In the genomic region with DNA sequence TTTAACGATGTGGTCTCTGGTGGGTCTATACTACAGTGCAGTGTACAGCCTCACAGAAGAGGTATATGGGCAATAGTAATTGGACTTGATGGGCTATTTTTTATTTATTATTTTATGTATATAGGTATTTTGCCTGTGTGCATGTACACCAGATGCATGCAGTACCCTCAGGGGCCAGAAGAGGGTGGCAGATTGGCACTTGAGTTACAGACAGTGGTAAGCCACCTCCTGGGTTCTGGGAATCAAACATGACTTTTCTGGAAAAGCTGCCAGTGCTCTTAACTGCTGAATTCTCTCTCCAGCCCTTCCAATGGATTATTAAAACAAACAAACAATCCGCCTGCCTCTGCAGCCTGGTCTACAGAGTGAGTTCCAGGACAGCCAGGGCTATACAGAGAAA, we compare ENCODE assay signal across 10 mouse cellular contexts. TPM values are rescaled to one million over a fixed set of nuclear protein-coding genes. Genes with fewer than 3 reads are reported as not detected.
DNase-seq lines count a peak whose midpoint lies in the region; ATAC-seq and TF ChIP-seq lines count a peak whose summit lies in the region.
"Had no signal": no experiment of that assay in that cellular context is flagged by ENCODE, and none has a peak within 500 bp of the region (broad histone marks: within the 10 kb centered on the region; RNA-seq: fewer than 3 reads in every experiment).

No protein-coding gene starts in this region.

- no peak overlapping the region for H3K9ac ChIP-seq in forebrain, embryonic 11.5 days (ENCODE audit: low read length)
- H3K9ac ChIP-seq in forebrain, embryonic 12.5 days, result no peak overlapping the region
- H3K9ac ChIP-seq in lung, embryonic 14.5 days, result no peak overlapping the region
- H3K9ac ChIP-seq: embryonic facial prominence, embryonic 12.5 days; liver, embryonic 15.5 days had no signal

- no peak overlapping the region for H3K4me3 ChIP-seq in forebrain, embryonic 11.5 days (ENCODE audit: low read depth, low read length)
- no peak overlapping the region for H3K4me3 ChIP-seq in forebrain, embryonic 12.5 days (replicated peaks)
- no peak overlapping the region for H3K4me3 ChIP-seq in lung, embryonic 14.5 days (ENCODE audit: low read depth, low read length)
- H3K4me3 ChIP-seq: embryonic facial prominence, embryonic 12.5 days; liver, embryonic 15.5 days had no signal

- H3K4me2 ChIP-seq in forebrain, embryonic 11.5 days (ENCODE audit: low read depth, low read length, severe bottlenecking), result no peak overlapping the region
- H3K4me2 ChIP-seq in forebrain, embryonic 12.5 days, result no peak overlapping the region
- no peak overlapping the region for H3K4me2 ChIP-seq in lung, embryonic 14.5 days
- H3K4me2 ChIP-seq: embryonic facial prominence, embryonic 12.5 days; liver, embryonic 15.5 days had no signal

- no peaks in the 10 kb centered on the region for H3K27me3 ChIP-seq in forebrain, embryonic 11.5 days (ENCODE audit: control insufficient read depth, insufficient read depth, low read length)
- H3K27me3 ChIP-seq in forebrain, embryonic 12.5 days, result no peaks in the 10 kb centered on the region
- no peaks in the 10 kb centered on the region for H3K27me3 ChIP-seq in lung, embryonic 14.5 days (ENCODE audit: insufficient read depth, low read length)
- H3K27me3 ChIP-seq: embryonic facial prominence, embryonic 12.5 days; liver, embryonic 15.5 days had no signal

- H3K4me1 ChIP-seq in forebrain, embryonic 11.5 days (replicated peaks; ENCODE audit: control insufficient read depth, insufficient read depth, low read length), result no peaks in the 10 kb centered on the region
- no peaks in the 10 kb centered on the region for H3K4me1 ChIP-seq in forebrain, embryonic 12.5 days
- no peaks in the 10 kb centered on the region for H3K4me1 ChIP-seq in lung, embryonic 14.5 days (ENCODE audit: insufficient read depth)
- H3K4me1 ChIP-seq: embryonic facial prominence, embryonic 12.5 days; liver, embryonic 15.5 days had no signal

- no peaks in the 10 kb centered on the region for H3K36me3 ChIP-seq in forebrain, embryonic 11.5 days (ENCODE audit: control insufficient read depth, insufficient read depth, low read length)
- H3K36me3 ChIP-seq in forebrain, embryonic 12.5 days (replicated peaks), result no peaks in the 10 kb centered on the region
- H3K36me3 ChIP-seq in lung, embryonic 14.5 days (ENCODE audit: insufficient read depth), result no peaks in the 10 kb centered on the region
- H3K36me3 ChIP-seq: embryonic facial prominence, embryonic 12.5 days; liver, embryonic 15.5 days had no signal

- WGBS in forebrain, embryonic 11.5 days, result 75% methylated on average over 2 of the region's 2 CpGs
- 75% methylated on average over 2 of the region's 2 CpGs for WGBS in forebrain, embryonic 12.5 days
- 68% methylated on average over 2 of the region's 2 CpGs for WGBS in lung, embryonic 14.5 days

- H3K9me3 ChIP-seq in forebrain, embryonic 11.5 days (ENCODE audit: control insufficient read depth, low read length), result no peaks in the 10 kb centered on the region
- no peaks in the 10 kb centered on the region for H3K9me3 ChIP-seq in forebrain, embryonic 12.5 days
- no peaks in the 10 kb centered on the region for H3K9me3 ChIP-seq in lung, embryonic 14.5 days (ENCODE audit: low read depth, low read length)
- H3K9me3 ChIP-seq: embryonic facial prominence, embryonic 12.5 days; liver, embryonic 15.5 days had no signal

- DNase-seq in forebrain, embryonic 11.5 days (ENCODE audit: low spot score), result peak; percentile 59
- DNase-seq in lung, embryonic 14.5 days, result peak; percentile 43
- DNase-seq in lung, adult 18-20 months, result no peak
- peak; percentile 36 for DNase-seq in embryo, embryonic 10.5 days (ENCODE audit: low spot score)
- peak; percentile 31 for DNase-seq in retina, postnatal 1 day
- no peak for DNase-seq in adrenal gland, postnatal 4 days (ENCODE audit: low spot score in 2 of 2)

- H3K27ac ChIP-seq in forebrain, embryonic 11.5 days (ENCODE audit: low read depth, low read length), result no peak overlapping the region
- no peak overlapping the region for H3K27ac ChIP-seq in forebrain, embryonic 12.5 days
- H3K27ac ChIP-seq in lung, embryonic 14.5 days (ENCODE audit: low read depth), result no peak overlapping the region
- H3K27ac ChIP-seq: embryonic facial prominence, embryonic 12.5 days; liver, embryonic 15.5 days had no signal

- ATAC-seq in forebrain, embryonic 11.5 days (replicated peaks; ENCODE audit: low FRiP score), result no peak
- no peak for ATAC-seq in forebrain, embryonic 12.5 days (ENCODE audit: low FRiP score)
- no peak for ATAC-seq in lung, embryonic 14.5 days (ENCODE audit: insufficient read depth)
- ATAC-seq in monocyte, adult 5-6 weeks (replicated peaks; ENCODE audit: insufficient number of reproducible peaks, low FRiP score, low TSS enrichment, poor library complexity, severe bottlenecking), result no peak

- peak; percentile 41 for TF ChIP-seq CTCF in lung, embryonic 14.5 days (IDR thresholded peaks at IDR 0.05; ENCODE audit: low read depth)

RNA-seq across cellular contexts. Expression of a gene that starts 10.4 kb away (rescaled TPM):
- polyA plus RNA-seq in forebrain, embryonic 11.5 days (2014; fragmentation: Nextera tagmentation; extraction: Ambion mirVana), result 5.8 and 6.7 TPM in 2 replicates
- 3.0 and 3.3 TPM in 2 replicates for polyA plus RNA-seq in forebrain, embryonic 12.5 days (2016; fragmentation: Nextera tagmentation; extraction: Ambion mirVana)
- 1.9 and 2.2 TPM in 2 replicates for polyA plus RNA-seq in lung, embryonic 14.5 days (2014; fragmentation: Nextera tagmentation; extraction: Ambion mirVana)
- total RNA-seq in adrenal gland, postnatal 4 days (2021), result 1 to 10 TPM; 6.2 to 8.0 TPM
- 52.0 to 91.2 TPM (median 90.6 TPM) in 3 replicates for total RNA-seq in monocyte, adult 5-6 weeks (2017)

RNA-seq across cellular contexts. Expression of a gene that starts 25.3 kb away (rescaled TPM):
- 0.39 TPM in 1 of 2 replicates, not detected in the other for polyA plus RNA-seq in forebrain, embryonic 11.5 days (2014; fragmentation: Nextera tagmentation; extraction: Ambion mirVana)
- polyA plus RNA-seq in forebrain, embryonic 12.5 days (2016; fragmentation: Nextera tagmentation; extraction: Ambion mirVana), result not detected in 2 replicates
- 0.12 and 0.29 TPM in 2 replicates for polyA plus RNA-seq in lung, embryonic 14.5 days (2014; fragmentation: Nextera tagmentation; extraction: Ambion mirVana)
- under 1 TPM; 0.42 to 0.45 TPM for total RNA-seq in adrenal gland, postnatal 4 days (2021)
- total RNA-seq in monocyte, adult 5-6 weeks (2017), result not detected in 3 replicates

RNA-seq across cellular contexts. Expression of a gene that starts 47.9 kb away (rescaled TPM):
- 7.0 and 8.5 TPM in 2 replicates for polyA plus RNA-seq in forebrain, embryonic 11.5 days (2014; fragmentation: Nextera tagmentation; extraction: Ambion mirVana)
- 3.3 and 4.5 TPM in 2 replicates for polyA plus RNA-seq in forebrain, embryonic 12.5 days (2016; fragmentation: Nextera tagmentation; extraction: Ambion mirVana)
- 0.53 and 0.57 TPM in 2 replicates for polyA plus RNA-seq in lung, embryonic 14.5 days (2014; fragmentation: Nextera tagmentation; extraction: Ambion mirVana)
- total RNA-seq in adrenal gland, postnatal 4 days (2021), result 1 to 10 TPM; 3.1 to 3.5 TPM
- total RNA-seq in monocyte, adult 5-6 weeks (2017), result 0.87 to 2.2 TPM (median 0.96 TPM) in 3 replicates

Comparison
In these comparisons a context has a peak if more than half of its experiments do, and no peak if none do; other contexts are left out.
1. DNase-seq: peak in forebrain, embryonic 11.5 days (single experiment), lung, embryonic 14.5 days (single experiment), embryo, embryonic 10.5 days (single experiment) and retina, postnatal 1 day (single experiment); none in lung, adult 18-20 months (0 of 2) and adrenal gland, postnatal 4 days (0 of 2).